In genomic region chr4:152663482-152663881, GRCm38 (mm10) we compare ENCODE assay signal across 10 mouse cellular contexts.
DNase-seq lines count a peak whose midpoint lies in the region; ATAC-seq and TF ChIP-seq lines count a peak whose summit lies in the region.
"Had no signal": no experiment of that assay in that cellular context is flagged by ENCODE, and none has a peak within 500 bp of the region (broad histone marks: within the 10 kb centered on the region; RNA-seq: fewer than 3 reads in every experiment).

No protein-coding gene starts in this region.

- H3K4me3 ChIP-seq in liver, embryonic 14.5 days (ENCODE audit: insufficient read depth in 1 of 2, low read depth in 2 of 2, low read length in 2 of 2), result no peak overlapping the region
- H3K4me3 ChIP-seq in liver, embryonic 12.5 days, result no peak overlapping the region
- H3K4me3 ChIP-seq in forebrain, embryonic 14.5 days (ENCODE audit: low read depth, low read length), result no peak overlapping the region
- H3K4me3 ChIP-seq: heart, embryonic 15.5 days; liver, embryonic 15.5 days had no signal

- no peak for ATAC-seq in liver, embryonic 14.5 days (ENCODE audit: insufficient read depth)
- no peak for ATAC-seq in liver, embryonic 12.5 days
- no peak for ATAC-seq in forebrain, embryonic 14.5 days

- no peak for TF ChIP-seq EP300 in liver, embryonic 14.5 days (IDR thresholded peaks at IDR 0.05; ENCODE audit: low read depth)

- TF ChIP-seq CTCF in liver, embryonic 14.5 days (IDR thresholded peaks at IDR 0.05; ENCODE audit: low read depth), result peak; percentile 81

- H3K9ac ChIP-seq in liver, embryonic 14.5 days (replicated peaks), result no peak overlapping the region
- no peak overlapping the region for H3K9ac ChIP-seq in liver, embryonic 12.5 days
- no peak overlapping the region for H3K9ac ChIP-seq in forebrain, embryonic 14.5 days (ENCODE audit: low read length)
- H3K9ac ChIP-seq: heart, embryonic 15.5 days; liver, embryonic 15.5 days had no signal

- H3K4me2 ChIP-seq in liver, embryonic 14.5 days (ENCODE audit: low read depth), result no peak overlapping the region
- no peak overlapping the region for H3K4me2 ChIP-seq in liver, embryonic 12.5 days
- H3K4me2 ChIP-seq in forebrain, embryonic 14.5 days (ENCODE audit: low read length), result no peak overlapping the region
- H3K4me2 ChIP-seq: heart, embryonic 15.5 days; liver, embryonic 15.5 days had no signal

- no peak overlapping the region for H3K27ac ChIP-seq in liver, embryonic 14.5 days
- no peak overlapping the region for H3K27ac ChIP-seq in liver, embryonic 12.5 days
- H3K27ac ChIP-seq in forebrain, embryonic 14.5 days (ENCODE audit: low read depth, low read length), result no peak overlapping the region
- H3K27ac ChIP-seq: heart, embryonic 15.5 days; liver, embryonic 15.5 days had no signal

- peak; percentile 36 to 60 for DNase-seq in cerebellum, postnatal 25 days
- no peak for DNase-seq in cerebellum, adult 11 months
- no peak for DNase-seq in liver, embryonic 14.5 days (ENCODE audit: low read depth in 3 of 3, low spot score in 3 of 3)
- DNase-seq in adrenal gland, postnatal 25 days, result peak; percentile 13
- DNase-seq in retina, postnatal 1 day, result peak; percentile 52
- DNase-seq in right cerebral cortex, postnatal 4 days, result no peak
- no peak for DNase-seq in forebrain, embryonic 14.5 days (ENCODE audit: low spot score)

- H3K27me3 ChIP-seq in liver, embryonic 14.5 days (ENCODE audit: control insufficient read depth, insufficient read depth, low read length), result no peaks in the 10 kb centered on the region
- H3K27me3 ChIP-seq in liver, embryonic 12.5 days (replicated peaks), result no peaks in the 10 kb centered on the region
- H3K27me3 ChIP-seq in forebrain, embryonic 14.5 days (replicated peaks; ENCODE audit: control insufficient read depth, insufficient read depth, low read length), result no peaks in the 10 kb centered on the region
- H3K27me3 ChIP-seq: heart, embryonic 15.5 days; liver, embryonic 15.5 days had no signal

- no peaks in the 10 kb centered on the region for H3K4me1 ChIP-seq in liver, embryonic 14.5 days (replicated peaks; ENCODE audit: control insufficient read depth in 2 of 2, insufficient read depth in 2 of 2, low read length in 1 of 2)
- H3K4me1 ChIP-seq in liver, embryonic 12.5 days, result no peaks in the 10 kb centered on the region
- no peaks in the 10 kb centered on the region for H3K4me1 ChIP-seq in forebrain, embryonic 14.5 days (ENCODE audit: control insufficient read depth, insufficient read depth, low read length)
- H3K4me1 ChIP-seq: heart, embryonic 15.5 days; liver, embryonic 15.5 days had no signal

- 29% methylated on average over 8 of the region's 8 CpGs for WGBS in liver, embryonic 14.5 days (ENCODE audit: insufficient replicate concordance)
- WGBS in liver, embryonic 12.5 days (ENCODE audit: insufficient replicate concordance), result 34% methylated on average over 8 of the region's 8 CpGs
- WGBS in forebrain, embryonic 14.5 days, result 45% methylated on average over 8 of the region's 8 CpGs

- no peaks in the 10 kb centered on the region for H3K36me3 ChIP-seq in liver, embryonic 14.5 days (replicated peaks; ENCODE audit: control insufficient read depth, insufficient read depth, low read depth)
- H3K36me3 ChIP-seq in liver, embryonic 12.5 days, result no peaks in the 10 kb centered on the region
- no peaks in the 10 kb centered on the region for H3K36me3 ChIP-seq in forebrain, embryonic 14.5 days (ENCODE audit: control insufficient read depth, insufficient read depth, low read length)
- H3K36me3 ChIP-seq: heart, embryonic 15.5 days; liver, embryonic 15.5 days had no signal

- no peaks in the 10 kb centered on the region; the same call in 1 of the 2 replicates for H3K9me3 ChIP-seq in liver, embryonic 14.5 days (ENCODE audit: control insufficient read depth, low read length)
- H3K9me3 ChIP-seq in liver, embryonic 12.5 days (replicated peaks), result peaks cover 56% of the 10 kb centered on the region
- H3K9me3 ChIP-seq in forebrain, embryonic 14.5 days (replicated peaks; ENCODE audit: control insufficient read depth, low read length), result 0 out of 2 replicates have a peak, but pooled peaks cover 2% of the 10 kb centered on the region
- H3K9me3 ChIP-seq: heart, embryonic 15.5 days had no signal

Comparison
In these comparisons a context has a peak if more than half of its experiments do, and no peak if none do; other contexts are left out.
1. DNase-seq: peak in cerebellum, postnatal 25 days (2 of 2), adrenal gland, postnatal 25 days (single experiment) and retina, postnatal 1 day (single experiment); none in cerebellum, adult 11 months (single experiment), liver, embryonic 14.5 days (0 of 3), right cerebral cortex, postnatal 4 days (single experiment) and forebrain, embryonic 14.5 days (single experiment).